Mouse (Mus musculus) forebrain, embryonic 16.5 days (tissue): ENCODE results near the gene Syngr1. TPM values are rescaled to one million over a fixed set of nuclear protein-coding genes. Genes with fewer than 3 reads are reported as not detected.

ENCODE experiments used
- ATAC-seq: fragments of 200-750 bp; cut with Nextera tagmentation; 2 replicates; pipeline ENCODE4 v1.8.0; 2017; ENCODE audit warnings: mild to moderate bottlenecking, moderate library complexity
- H3K27ac ChIP-seq: fragments of 300-500 bp; sonication (generic); 2 replicates; pipeline ENCODE4 v1.5.1; 2014; ENCODE audit warnings: low read length, control low read depth
- H3K27me3 ChIP-seq: fragments of 300-500 bp; sonication (generic); replicated peaks from 2 replicates; pipeline ENCODE4 v1.6.1; 2014; ENCODE audit warnings: low read length; ENCODE audit not compliant: control insufficient read depth, insufficient read depth
- H3K36me3 ChIP-seq: fragments of 300-500 bp; sonication (generic); 2 replicates; pipeline ENCODE4 v1.6.1; 2014; ENCODE audit not compliant: control insufficient read depth, insufficient read depth
- H3K4me1 ChIP-seq: fragments of 300-500 bp; sonication (generic); replicated peaks from 2 replicates; pipeline ENCODE4 v1.6.1; 2014; ENCODE audit warnings: low read length; ENCODE audit not compliant: control insufficient read depth, insufficient read depth
- H3K4me2 ChIP-seq: fragments of 300-500 bp; sonication (generic); 2 replicates; pipeline ENCODE4 v1.6.1; 2014; ENCODE audit warnings: mild to moderate bottlenecking, low read length, control low read depth
- H3K4me3 ChIP-seq: fragments of 300-500 bp; sonication (generic); replicated peaks from 2 replicates; pipeline ENCODE4 v1.5.1; 2014; ENCODE audit warnings: mild to moderate bottlenecking, low read length, control low read depth
- H3K9ac ChIP-seq: fragments of 300-500 bp; sonication (generic); replicated peaks from 2 replicates; pipeline ENCODE4 v1.6.1; 2014; ENCODE audit warnings: low read depth, low read length, control low read depth
- H3K9me3 ChIP-seq: fragments of 300-500 bp; sonication (generic); 2 replicates; pipeline ENCODE4 v1.6.1; 2016; ENCODE audit warnings: low read length; ENCODE audit not compliant: control insufficient read depth
- WGBS: fragments of 180-500 bp; shearing (Covaris S2); extraction: QIAGEN DNeasy Blood & Tissue Kit; methylation state at CpG from one replicate; pipeline ENCODE4 v1.1.7; 2014; 5-methylcytosine and 5-hydroxymethylcytosine counted together
- polyA plus RNA-seq: library from polyadenylated mRNA; unstranded; fragments of >200 nt; fragmentation: Nextera tagmentation; extraction: Ambion mirVana; gene quantifications from 2 replicates; pipeline ENCODE4 v1.2.1, GENCODE M21; 2015

Syngr1 gene
- polyA plus RNA-seq, 1 experiment from 2014 or later = 58.4 TPM

GRCm38 (mm10) chr15:80132993-80133586, 42.0 kb downstream of the Syngr1 start, which contains the start of gene Tab1:
TSS of gene Tab1 (plus strand) at chr15:80133127.
- H3K9me3 ChIP-seq = no peaks in the 10 kb centered on the region
- peak; percentile 96 for ATAC-seq
- H3K9ac ChIP-seq = peak within 1 kb of the TSS; percentile 87
- H3K4me3 ChIP-seq = peak within 1 kb of the TSS; percentile 64
- under 1% methylated on average over 59 of the region's 59 CpGs for WGBS
- peaks cover 20% of the 10 kb centered on the region for H3K4me1 ChIP-seq
- H3K27ac ChIP-seq = peak within 1 kb of the TSS; percentile 97
- H3K36me3 ChIP-seq = no peaks in the 10 kb centered on the region; the same call in 1 of the 2 replicates
- peak within 1 kb of the TSS; percentile 80 for H3K4me2 ChIP-seq
- no peaks in the 10 kb centered on the region for H3K27me3 ChIP-seq

DNA sequence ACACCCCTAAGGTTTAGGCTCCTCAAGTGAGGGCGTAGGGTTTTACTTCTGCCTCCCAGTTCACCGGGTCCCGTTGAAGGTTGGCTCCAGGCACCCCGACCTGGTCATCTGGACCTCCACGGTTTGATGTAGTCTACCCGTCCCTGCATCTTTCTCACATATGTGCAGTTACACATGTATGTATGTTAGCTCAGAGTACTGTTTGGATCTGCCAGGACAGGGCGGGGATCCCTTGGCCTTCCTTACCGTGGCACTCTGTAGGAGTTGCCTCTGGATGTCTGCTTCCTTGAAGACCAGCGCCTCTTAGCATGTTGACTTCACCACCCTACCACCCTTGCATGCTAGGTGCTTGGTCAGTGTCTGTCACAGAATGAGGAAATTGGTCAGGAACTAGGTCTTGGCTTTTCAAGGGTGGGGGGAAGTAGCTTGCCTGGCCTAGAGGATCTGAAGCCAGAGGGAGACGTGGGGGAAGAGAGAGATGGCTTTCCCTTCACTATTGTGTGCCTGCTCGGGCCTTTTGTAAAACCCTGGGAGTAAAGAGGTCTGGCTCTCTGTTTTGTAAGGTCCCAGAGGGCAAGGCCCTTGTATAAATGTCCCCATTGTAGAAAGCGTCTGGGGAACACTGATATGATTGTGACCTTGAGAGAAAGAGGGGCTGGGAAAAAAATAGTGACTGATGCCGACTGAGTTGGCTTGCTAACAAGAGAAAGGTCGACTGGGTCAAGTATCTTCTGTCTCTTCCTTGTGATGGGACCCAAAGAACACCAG, 42.7 kb downstream of the Syngr1 start:
- peak overlapping the region; percentile 97 for H3K27ac ChIP-seq
- H3K27me3 ChIP-seq = no peaks in the 10 kb centered on the region
- peak overlapping the region; percentile 80 for H3K4me2 ChIP-seq
- H3K36me3 ChIP-seq = no peaks in the 10 kb centered on the region; the same call in 1 of the 2 replicates
- H3K9ac ChIP-seq = peak overlapping the region; percentile 87
- no peaks in the 10 kb centered on the region for H3K9me3 ChIP-seq
- 10% methylated on average over 14 of the region's 14 CpGs for WGBS
- H3K4me3 ChIP-seq = peak overlapping the region; percentile 64
- H3K4me1 ChIP-seq = peaks cover 20% of the 10 kb centered on the region
- ATAC-seq = peak; percentile 16

- peak overlapping the region; percentile 80 for H3K4me2 ChIP-seq
- H3K9ac ChIP-seq = peak overlapping the region; percentile 87; the same call in 1 of the 2 replicates
- no peak overlapping the region for H3K27ac ChIP-seq
- peaks cover 20% of the 10 kb centered on the region for H3K4me1 ChIP-seq
- 66% methylated on average over 9 of the region's 9 CpGs for WGBS
- no peaks in the 10 kb centered on the region; the same call in 1 of the 2 replicates for H3K36me3 ChIP-seq
- ATAC-seq = no peak
- no peak overlapping the region for H3K4me3 ChIP-seq
- no peaks in the 10 kb centered on the region for H3K9me3 ChIP-seq
- no peaks in the 10 kb centered on the region for H3K27me3 ChIP-seq
Measured at GRCm38 (mm10) chr15:80134450-80134847, 43.3 kb downstream of the Syngr1 start.

DNA sequence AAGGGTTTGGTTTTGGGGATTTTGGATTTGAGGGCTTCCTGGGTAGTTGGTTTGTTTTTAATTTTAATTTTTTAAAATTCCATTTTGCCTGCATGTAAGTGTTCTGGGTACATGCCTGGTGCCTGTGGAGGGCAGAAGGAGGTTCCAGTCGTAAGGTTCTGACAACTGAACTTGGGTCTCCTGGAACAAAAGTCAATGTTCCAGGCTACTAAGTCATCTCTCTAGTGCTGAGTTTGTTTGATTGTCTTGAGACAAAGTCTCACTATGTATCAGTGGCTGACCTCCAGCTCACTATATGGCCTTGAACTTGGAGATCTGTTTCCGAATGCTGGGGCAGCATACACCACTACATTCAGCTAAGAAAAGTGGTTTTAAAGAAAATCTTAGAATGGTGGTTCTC, 44.4 kb downstream of the Syngr1 start:
- no peak overlapping the region for H3K4me3 ChIP-seq
- no peaks in the 10 kb centered on the region for H3K27me3 ChIP-seq
- no peak overlapping the region for H3K4me2 ChIP-seq
- no peak overlapping the region for H3K27ac ChIP-seq
- H3K9me3 ChIP-seq = no peaks in the 10 kb centered on the region
- no peak overlapping the region for H3K9ac ChIP-seq
- ATAC-seq = no peak
- no peaks in the 10 kb centered on the region; the same call in 1 of the 2 replicates for H3K36me3 ChIP-seq
- WGBS = 84% methylated on average over 2 of the region's 2 CpGs
- peaks cover 20% of the 10 kb centered on the region for H3K4me1 ChIP-seq

DNA sequence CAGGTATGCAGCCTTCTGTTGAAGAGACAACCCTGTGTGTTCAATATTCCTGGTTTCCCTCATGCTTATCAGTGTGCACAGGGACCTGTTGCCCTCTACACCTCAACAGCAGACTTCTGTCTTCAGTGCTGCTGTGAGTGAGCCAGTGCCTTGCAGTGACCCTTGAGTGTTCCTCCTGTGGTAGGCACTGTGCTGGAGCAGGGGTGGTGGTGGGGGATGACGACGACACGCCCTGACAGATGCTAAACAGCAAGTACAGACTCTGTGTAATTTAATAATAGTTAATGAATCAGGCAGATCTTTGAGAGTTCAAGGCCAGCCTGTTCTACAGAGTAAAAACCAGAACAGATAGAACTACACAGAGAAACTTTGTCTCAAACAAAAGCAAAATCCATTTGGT, 45.5 kb downstream of the Syngr1 start:
- Histone ChIP-seq H3K27me3 (no peaks in the 10 kb centered on the region), H3K4me1 (peaks cover 20% of the 10 kb centered on the region), H3K9ac (no peak overlapping the region), H3K4me2 (no peak overlapping the region), H3K36me3 (no peaks in the 10 kb centered on the region; the same call in 1 of the 2 replicates), H3K4me3 (no peak overlapping the region), H3K9me3 (no peaks in the 10 kb centered on the region), H3K27ac (no peak overlapping the region)
- no peak for ATAC-seq
- WGBS = 98% methylated on average over 3 of the region's 3 CpGs

GRCm38 (mm10) chr15:80137945-80138791, 47.0 kb downstream of the Syngr1 start:
- Histone ChIP-seq H3K9me3 (no peaks in the 10 kb centered on the region), H3K9ac (no peak overlapping the region), H3K4me1 (peaks cover 18% of the 10 kb centered on the region), H3K36me3 (peaks cover under 1% of the 10 kb centered on the region), H3K27me3 (no peaks in the 10 kb centered on the region), H3K4me3 (no peak overlapping the region), H3K4me2 (no peak overlapping the region), H3K27ac (no peak overlapping the region)
- WGBS = 71% methylated on average over 17 of the region's 17 CpGs
- ATAC-seq = no peak

DNA sequence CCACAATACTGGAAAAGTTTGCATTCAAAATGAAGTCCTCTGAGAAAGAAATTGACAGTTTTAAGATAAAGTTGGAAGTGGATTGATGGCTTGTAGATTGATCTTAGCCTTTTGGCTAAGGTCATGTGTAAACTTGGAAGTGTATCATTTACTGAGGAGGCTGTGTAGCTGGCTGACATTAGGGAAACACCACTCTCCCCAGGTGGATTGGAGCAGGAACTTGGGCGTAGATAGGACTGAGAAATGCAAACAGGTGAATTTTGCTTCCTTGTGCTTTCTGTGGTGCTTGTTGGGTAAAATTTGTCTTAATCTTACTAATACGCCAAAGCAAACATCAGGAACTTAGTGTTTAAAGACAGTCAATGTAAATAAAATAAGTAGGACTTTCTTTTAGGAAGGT, 49.2 kb downstream of the Syngr1 start:
- Histone ChIP-seq H3K4me3 (no peak overlapping the region), H3K9ac (no peak overlapping the region), H3K27ac (no peak overlapping the region), H3K27me3 (no peaks in the 10 kb centered on the region), H3K36me3 (peaks cover 2% of the 10 kb centered on the region), H3K9me3 (no peaks in the 10 kb centered on the region), H3K4me2 (no peak overlapping the region), H3K4me1 (peaks cover 5% of the 10 kb centered on the region; the same call in 1 of the 2 replicates)
- WGBS = 96% methylated on average over 2 of the region's 2 CpGs
- no peak for ATAC-seq

DNA sequence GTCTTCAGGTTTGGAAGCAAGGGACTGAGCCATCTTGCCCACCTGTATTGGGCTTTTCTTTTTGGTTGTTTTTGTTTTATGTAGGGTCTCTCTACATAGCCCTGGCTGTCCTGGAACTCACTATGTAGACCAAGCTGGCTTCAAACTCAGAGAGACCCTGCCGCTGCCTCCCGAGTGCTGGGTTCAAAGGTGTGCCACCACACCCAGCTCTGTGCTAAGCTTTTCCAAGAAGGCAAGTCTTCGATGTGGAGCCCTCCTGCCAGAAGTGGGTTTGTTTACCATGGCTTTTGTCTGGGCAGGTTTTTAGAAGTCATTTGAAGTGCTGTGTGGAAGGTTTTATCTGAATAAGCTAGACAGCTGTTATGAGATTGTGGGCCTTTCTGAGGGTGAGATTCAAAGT, 49.7 kb downstream of the Syngr1 start:
- no peak for ATAC-seq
- Histone ChIP-seq H3K4me1 (peaks cover 5% of the 10 kb centered on the region; the same call in 1 of the 2 replicates), H3K27me3 (no peaks in the 10 kb centered on the region), H3K9me3 (no peaks in the 10 kb centered on the region), H3K4me3 (no peak overlapping the region), H3K36me3 (peaks cover 2% of the 10 kb centered on the region), H3K9ac (no peak overlapping the region), H3K4me2 (no peak overlapping the region), H3K27ac (no peak overlapping the region)
- 97% methylated on average over 3 of the region's 3 CpGs for WGBS

- H3K27me3 ChIP-seq = no peaks in the 10 kb centered on the region
- no peak overlapping the region for H3K4me3 ChIP-seq
- H3K9ac ChIP-seq = no peak overlapping the region
- peaks cover 2% of the 10 kb centered on the region; the same call in 1 of the 2 replicates for H3K36me3 ChIP-seq
- H3K4me2 ChIP-seq = no peak overlapping the region
- 98% methylated on average over 3 of the region's 3 CpGs for WGBS
- no peaks in the 10 kb centered on the region for H3K9me3 ChIP-seq
- no peak for ATAC-seq
- no peak overlapping the region for H3K27ac ChIP-seq
- peaks cover 5% of the 10 kb centered on the region; the same call in 1 of the 2 replicates for H3K4me1 ChIP-seq
Measured at GRCm38 (mm10) chr15:80142130-80142529, 51.0 kb downstream of the Syngr1 start.
